Mouse (Mus musculus) left cerebral cortex, adult 2 months (tissue): ENCODE measurements around the gene Camkk2. TPM values are rescaled to one million over a fixed set of nuclear protein-coding genes. Genes with fewer than 3 reads are reported as not detected.

ENCODE experiments used
- DNase-seq, 2 experiments: peaks; one replicate each; pipeline ENCODE4 v3.0.0; 2021 to 2022; ENCODE audit warnings: low spot score in 2 of 2, mixed read lengths in 1 of 2; ENCODE audit errors: extremely low spot score in 1 of 2
- H3K27ac ChIP-seq: fragments of 200-600 bp; 2 replicates; pipeline ENCODE4 v1.8.1; 2022
- H3K4me3 ChIP-seq: fragments of 200-600 bp; 2 replicates; pipeline ENCODE4 v1.8.1; 2022
- CTCF ChIP-seq: fragments of 200-600 bp; IDR thresholded peaks from 2 replicates; pipeline ENCODE4 v1.8.1; 2022; ENCODE audit warnings: antibody characterized with exemption, mild to moderate bottlenecking, moderate library complexity
- intact Hi-C: fragments of 180-260 bp; cut with DNase I; formaldehyde crosslinking; loops from one replicate; pipeline ENCODE4 v1.15.1; 2025
- total RNA-seq, 2 experiments: library from RNA; stranded (reverse); gene quantifications; 2 replicates each; pipeline ENCODE4 v1.2.3; 2021

Camkk2 gene
- total RNA-seq, 2 experiments from 2014 or later, result 238 to 248 TPM

- intact Hi-C loops, result no loop called here
- no peak overlapping the region for H3K27ac ChIP-seq
- H3K4me3 ChIP-seq, result no peak overlapping the region
- no peak for TF ChIP-seq CTCF
- DNase-seq, result no peak
Observed at GRCm38 (mm10) chr5:122730776-122731175, 48.4 kb downstream of the Camkk2 start.

GRCm38 (mm10) chr5:122727096-122727495, 52.1 kb downstream of the Camkk2 start:
- DNase-seq, result no peak
- Histone ChIP-seq H3K27ac (no peak overlapping the region), H3K4me3 (no peak overlapping the region)
- intact Hi-C loops, result loop anchor here (5.0 kb wide), 4 partner anchors 85 to 325 kb away; partner anchors contain the start of genes Anapc7, Atp2a2 and P2rx7
- TF ChIP-seq CTCF, result no peak

- no peak for DNase-seq
- TF ChIP-seq CTCF, result no peak
- Histone ChIP-seq H3K27ac (no peak overlapping the region; the same call in 1 of the 2 replicates), H3K4me3 (no peak overlapping the region)
- intact Hi-C loops, result loop anchor here (5.0 kb wide), 4 partner anchors 84 to 324 kb away; partner anchors contain the start of genes Anapc7, Atp2a2 and P2rx7
Observed at GRCm38 (mm10) chr5:122726595-122726994, 52.6 kb downstream of the Camkk2 start.

- no peak overlapping the region for H3K4me3 ChIP-seq
- DNase-seq, result peak; percentile 74 to 76
- intact Hi-C loops, result loop anchor here (5.0 kb wide), 4 partner anchors 84 to 324 kb away; partner anchors contain the start of genes Anapc7, Atp2a2 and P2rx7
- TF ChIP-seq CTCF, result peak; percentile 83
- no peak overlapping the region for H3K27ac ChIP-seq
Observed at GRCm38 (mm10) chr5:122726068-122726467, 53.1 kb downstream of the Camkk2 start.

- H3K4me3 ChIP-seq, result no peak overlapping the region
Observed at GRCm38 (mm10) chr5:122725453-122725852, 53.8 kb downstream of the Camkk2 start.

GRCm38 (mm10) chr5:122719168-122719567, 60.0 kb downstream of the Camkk2 start:
- Histone ChIP-seq H3K4me3 (no peak overlapping the region), H3K27ac (no peak overlapping the region)
- intact Hi-C loops, result no loop called here
- TF ChIP-seq CTCF, result no peak
- DNase-seq, result no peak

More at GRCm38 (mm10) chr5:122725453-122725852, 53.8 kb downstream of the Camkk2 start:
- DNase-seq, result no peak
- no peak for TF ChIP-seq CTCF
- H3K27ac ChIP-seq, result no peak overlapping the region; the same call in 1 of the 2 replicates
- intact Hi-C loops, result loop anchor here (5.0 kb wide), 4 partner anchors 83 to 323 kb away; partner anchors contain the start of genes Anapc7, Atp2a2 and P2rx7

- intact Hi-C loops, result no loop called here
- TF ChIP-seq CTCF, result no peak
- H3K27ac ChIP-seq, result no peak overlapping the region
- no peak overlapping the region for H3K4me3 ChIP-seq
- DNase-seq, result no peak
Observed at GRCm38 (mm10) chr5:122718400-122718799, 60.8 kb downstream of the Camkk2 start.

GRCm38 (mm10) chr5:122716793-122717192, 62.4 kb downstream of the Camkk2 start:
- Histone ChIP-seq H3K27ac (no peak overlapping the region), H3K4me3 (no peak overlapping the region)
- peak; percentile 14 for TF ChIP-seq CTCF
- DNase-seq, result no peak
- intact Hi-C loops, result no loop called here

GRCm38 (mm10) chr5:122715723-122716122, 63.5 kb downstream of the Camkk2 start:
- no peak for DNase-seq
- Histone ChIP-seq H3K4me3 (no peak overlapping the region), H3K27ac (no peak overlapping the region)
- TF ChIP-seq CTCF, result no peak
- intact Hi-C loops, result no loop called here

- no peak overlapping the region; the same call in 1 of the 2 replicates for H3K27ac ChIP-seq
- intact Hi-C loops, result no loop called here
- TF ChIP-seq CTCF, result no peak
- H3K4me3 ChIP-seq, result no peak overlapping the region
- no peak for DNase-seq
Observed at GRCm38 (mm10) chr5:122708819-122709218, 70.4 kb downstream of the Camkk2 start.

- intact Hi-C loops, result loop anchor here (2.0 kb wide), 1 partner anchor 55 kb away; no protein-coding TSS in a partner anchor
- TF ChIP-seq CTCF, result peak; percentile 9
Observed at GRCm38 (mm10) chr5:122707276-122708181, 71.7 kb downstream of the Camkk2 start, which contains the start of gene P2rx4. TSS of gene P2rx4 (plus strand) at chr5:122707544.

GRCm38 (mm10) chr5:122706917-122707275, 72.3 kb downstream of the Camkk2 start:
- Histone ChIP-seq H3K27ac (peak overlapping the region; percentile 99), H3K4me3 (peak overlapping the region; percentile 63)
- DNase-seq, result no peak
- intact Hi-C loops, result loop anchor here (2.0 kb wide), 1 partner anchor 54 kb away; no protein-coding TSS in a partner anchor
- TF ChIP-seq CTCF, result no peak

More at GRCm38 (mm10) chr5:122707276-122708181, 71.7 kb downstream of the Camkk2 start, which contains the start of gene P2rx4:
- DNase-seq, result peak; percentile 79 to 83
- Histone ChIP-seq H3K27ac (peak within 1 kb of the TSS; percentile 99), H3K4me3 (peak within 1 kb of the TSS; percentile 63)
